Mouse (Mus musculus) adrenal gland, postnatal 36 days (tissue): ENCODE data around the gene Osbpl9. TPM values are rescaled to one million over a fixed set of nuclear protein-coding genes. Genes with fewer than 3 reads are reported as not detected.

Experiments used
- DNase-seq, 2 experiments: peaks; one replicate each; pipeline ENCODE4 v3.0.0; 2021; ENCODE audit warnings: mixed read lengths in 1 of 2
- long read RNA-seq, 2 experiments: library from polyadenylated mRNA; stranded (forward); transcript quantifications; one replicate each; pipeline ENCODE4 v2.0.0; 2021; ENCODE audit warnings: borderline sequencing depth in 2 of 2
- total RNA-seq, 2 experiments: library from RNA; stranded (reverse); gene quantifications; 2 replicates each; pipeline ENCODE4 v1.2.3; 2021

The Osbpl9 gene
- total RNA-seq: 100 to 1,000 TPM; 121 to 164 TPM
- long read RNA-seq, experiment 1, transcript Osbpl9-202 (21 exons, 3,134 nt): major isoform, 52 of 143 reads
- long read RNA-seq, experiment 1, transcript Osbpl9-201 (24 exons, 2,871 nt): minor isoform, 42 of 143 reads
- long read RNA-seq, experiment 1, transcript Osbpl9-213 (20 exons, 2,604 nt): minor isoform, 10 of 143 reads
- long read RNA-seq, experiment 1, partial matches to known transcripts: 16 of 143 reads
- long read RNA-seq, experiment 1, other reads (novel, unspliced or antisense): 16 of 143 reads
- long read RNA-seq, experiment 2, transcript Osbpl9-202 (21 exons, 3,134 nt): major isoform, 19 of 43 reads
- long read RNA-seq, experiment 2, transcript Osbpl9-201 (24 exons, 2,871 nt): minor isoform, 11 of 43 reads
- long read RNA-seq, experiment 2, partial matches to known transcripts: 3 of 43 reads
- long read RNA-seq, experiment 2, other reads (novel, unspliced or antisense): 6 of 43 reads

- DNase-seq: peak; percentile 98 to 99
Measured at GRCm38 (mm10) chr4:109201582-109202424, at the start of gene Osbpl9. Gene Osbpl9 (minus strand): TSS chr4:109202272.

- DNase-seq: peak; percentile 46 to 57
Measured at GRCm38 (mm10) chr4:109251605-109252004, 49.5 kb upstream of the Osbpl9 start.

GRCm38 (mm10) chr4:109245016-109245620, 43.0 kb upstream of the Osbpl9 start:
- DNase-seq: no peak

- no peak for DNase-seq
Measured at GRCm38 (mm10) chr4:109244506-109244905, 42.4 kb upstream of the Osbpl9 start.

- peak; percentile 38 to 47 for DNase-seq
Measured at GRCm38 (mm10) chr4:109241934-109242333, 39.9 kb upstream of the Osbpl9 start.

- DNase-seq: no peak
Measured at GRCm38 (mm10) chr4:109241221-109241620, 39.1 kb upstream of the Osbpl9 start.

GRCm38 (mm10) chr4:109238428-109239268, 36.6 kb upstream of the Osbpl9 start:
- DNase-seq: peak; percentile 74 to 77

- DNase-seq: no peak
Measured at GRCm38 (mm10) chr4:109236186-109236879, 34.3 kb upstream of the Osbpl9 start.

- no peak for DNase-seq
Measured at GRCm38 (mm10) chr4:109234806-109235350, 32.8 kb upstream of the Osbpl9 start.

GRCm38 (mm10) chr4:109234185-109234584, 32.1 kb upstream of the Osbpl9 start, which contains the start of gene Calr4:
Gene Calr4 (plus strand): TSS chr4:109234485.
- no peak for DNase-seq

GRCm38 (mm10) chr4:109229766-109230279, 27.8 kb upstream of the Osbpl9 start:
- no peak for DNase-seq

- DNase-seq: no peak
Measured at GRCm38 (mm10) chr4:109226071-109226470, 24.0 kb upstream of the Osbpl9 start.

GRCm38 (mm10) chr4:109225606-109226005, 23.5 kb upstream of the Osbpl9 start:
- no peak for DNase-seq

GRCm38 (mm10) chr4:109224762-109225552, 22.9 kb upstream of the Osbpl9 start:
- peak; percentile 90 to 93 for DNase-seq

- DNase-seq: peak; percentile 85 to 89
Measured at GRCm38 (mm10) chr4:109222001-109222400, 19.9 kb upstream of the Osbpl9 start.

GRCm38 (mm10) chr4:109220441-109220940, 18.4 kb upstream of the Osbpl9 start:
- no peak for DNase-seq

GRCm38 (mm10) chr4:109218008-109218407, 15.9 kb upstream of the Osbpl9 start:
- DNase-seq: no peak

- no peak for DNase-seq
Measured at GRCm38 (mm10) chr4:109213986-109214385, 11.9 kb upstream of the Osbpl9 start.

- no peak for DNase-seq
Measured at GRCm38 (mm10) chr4:109210881-109211280, 8.8 kb upstream of the Osbpl9 start.
